Mouse (Mus musculus): ENCODE data around the gene Nhlrc1. TPM values are rescaled to one million over a fixed set of nuclear protein-coding genes. Genes with fewer than 3 reads are reported as not detected.

Gene Nhlrc1
- polyA plus RNA-seq, 1 experiment from 2014 or later = 15.3 TPM

- H3K9ac ChIP-seq = no peak overlapping the region
- H3K9me3 ChIP-seq (ENCODE audit: control insufficient read depth, low read length) = no peaks in the 10 kb centered on the region
- ATAC-seq (ENCODE audit: low FRiP score) (no peak), DNase-seq (ENCODE audit: low spot score) (no peak)
- H3K27me3 ChIP-seq (ENCODE audit: control insufficient read depth, insufficient read depth, low read length) = no peaks in the 10 kb centered on the region
- H3K27ac ChIP-seq = no peak overlapping the region
- H3K36me3 ChIP-seq (replicated peaks; ENCODE audit: control insufficient read depth, insufficient read depth) = no peaks in the 10 kb centered on the region
- no peaks in the 10 kb centered on the region for H3K4me1 ChIP-seq (replicated peaks; ENCODE audit: control insufficient read depth, insufficient read depth, low read length)
- WGBS = 53% methylated on average over 4 of the region's 4 CpGs
- no peak overlapping the region for H3K4me3 ChIP-seq (replicated peaks; ENCODE audit: low read length)
- no peak overlapping the region for H3K4me2 ChIP-seq (replicated peaks)
These were observed 24.2 kb downstream of the Nhlrc1 start for GRCm38 (mm10) chr13:46990376-46991011.

- H3K4me3 ChIP-seq (replicated peaks; ENCODE audit: low read length) = no peak overlapping the region
- WGBS = 80% methylated on average over 8 of the region's 8 CpGs
- H3K36me3 ChIP-seq (replicated peaks; ENCODE audit: control insufficient read depth, insufficient read depth) = no peaks in the 10 kb centered on the region
- H3K9me3 ChIP-seq (ENCODE audit: control insufficient read depth, low read length) = no peaks in the 10 kb centered on the region
- ATAC-seq (ENCODE audit: low FRiP score) (no peak), DNase-seq (ENCODE audit: low spot score) (no peak)
- H3K27ac ChIP-seq = no peak overlapping the region
- H3K4me2 ChIP-seq (replicated peaks) = no peak overlapping the region
- H3K4me1 ChIP-seq (replicated peaks; ENCODE audit: control insufficient read depth, insufficient read depth, low read length) = no peaks in the 10 kb centered on the region
- H3K9ac ChIP-seq = no peak overlapping the region
- no peaks in the 10 kb centered on the region for H3K27me3 ChIP-seq (ENCODE audit: control insufficient read depth, insufficient read depth, low read length)
These were observed 26.7 kb downstream of the Nhlrc1 start for GRCm38 (mm10) chr13:46987941-46988340.

GRCm38 (mm10) chr13:46986208-46986607 is 28.4 kb downstream of the Nhlrc1 start:
- Histone ChIP-seq H3K9me3 (ENCODE audit: control insufficient read depth, low read length) (no peaks in the 10 kb centered on the region), H3K4me2 (replicated peaks) (no peak overlapping the region), H3K9ac (no peak overlapping the region), H3K27ac (no peak overlapping the region), H3K4me3 (replicated peaks; ENCODE audit: low read length) (no peak overlapping the region), H3K36me3 (replicated peaks; ENCODE audit: control insufficient read depth, insufficient read depth) (no peaks in the 10 kb centered on the region), H3K4me1 (replicated peaks; ENCODE audit: control insufficient read depth, insufficient read depth, low read length) (no peaks in the 10 kb centered on the region), H3K27me3 (ENCODE audit: control insufficient read depth, insufficient read depth, low read length) (no peaks in the 10 kb centered on the region)
- WGBS = 60% methylated on average over 6 of the region's 6 CpGs
- DNase-seq (ENCODE audit: low spot score) (no peak), ATAC-seq (ENCODE audit: low FRiP score) (no peak)

- Histone ChIP-seq H3K4me3 (replicated peaks; ENCODE audit: low read length) (no peak overlapping the region), H3K4me1 (replicated peaks; ENCODE audit: control insufficient read depth, insufficient read depth, low read length) (no peaks in the 10 kb centered on the region), H3K4me2 (replicated peaks) (no peak overlapping the region), H3K9ac (no peak overlapping the region), H3K27me3 (ENCODE audit: control insufficient read depth, insufficient read depth, low read length) (no peaks in the 10 kb centered on the region), H3K27ac (no peak overlapping the region), H3K9me3 (ENCODE audit: control insufficient read depth, low read length) (no peaks in the 10 kb centered on the region), H3K36me3 (replicated peaks; ENCODE audit: control insufficient read depth, insufficient read depth) (no peaks in the 10 kb centered on the region)
- WGBS = 86% methylated on average over 2 of the region's 2 CpGs
- ATAC-seq (ENCODE audit: low FRiP score) (no peak), DNase-seq (ENCODE audit: low spot score) (no peak)
These were observed 30.8 kb downstream of the Nhlrc1 start for GRCm38 (mm10) chr13:46983878-46984277.

- no peak overlapping the region for H3K27ac ChIP-seq
- WGBS = 83% methylated on average over 13 of the region's 13 CpGs
- H3K36me3 ChIP-seq (replicated peaks; ENCODE audit: control insufficient read depth, insufficient read depth) = no peaks in the 10 kb centered on the region
- no peak overlapping the region for H3K4me3 ChIP-seq (replicated peaks; ENCODE audit: low read length)
- H3K9ac ChIP-seq = no peak overlapping the region
- H3K4me1 ChIP-seq (replicated peaks; ENCODE audit: control insufficient read depth, insufficient read depth, low read length) = peaks cover 8% of the 10 kb centered on the region; the same call in 1 of the 2 replicates
- no peak overlapping the region for H3K4me2 ChIP-seq (replicated peaks)
- no peaks in the 10 kb centered on the region for H3K9me3 ChIP-seq (ENCODE audit: control insufficient read depth, low read length)
- DNase-seq (ENCODE audit: low spot score) (no peak), ATAC-seq (ENCODE audit: low FRiP score) (no peak)
- no peaks in the 10 kb centered on the region for H3K27me3 ChIP-seq (ENCODE audit: control insufficient read depth, insufficient read depth, low read length)
These were observed 34.7 kb downstream of the Nhlrc1 start for GRCm38 (mm10) chr13:46979836-46980490.

- ATAC-seq (ENCODE audit: low FRiP score) (no peak), DNase-seq (ENCODE audit: low spot score) (no peak)
- no peaks in the 10 kb centered on the region for H3K36me3 ChIP-seq (replicated peaks; ENCODE audit: control insufficient read depth, insufficient read depth)
- H3K9ac ChIP-seq = no peak overlapping the region
- H3K4me2 ChIP-seq (replicated peaks) = no peak overlapping the region
- no peaks in the 10 kb centered on the region for H3K27me3 ChIP-seq (ENCODE audit: control insufficient read depth, insufficient read depth, low read length)
- no peak overlapping the region for H3K4me3 ChIP-seq (replicated peaks; ENCODE audit: low read length)
- peaks cover 8% of the 10 kb centered on the region; the same call in 1 of the 2 replicates for H3K4me1 ChIP-seq (replicated peaks; ENCODE audit: control insufficient read depth, insufficient read depth, low read length)
- no peaks in the 10 kb centered on the region for H3K9me3 ChIP-seq (ENCODE audit: control insufficient read depth, low read length)
- 87% methylated on average over 7 of the region's 7 CpGs for WGBS
- H3K27ac ChIP-seq = no peak overlapping the region
These were observed 38.1 kb downstream of the Nhlrc1 start for GRCm38 (mm10) chr13:46976532-46976931.

- Histone ChIP-seq H3K36me3 (replicated peaks; ENCODE audit: control insufficient read depth, insufficient read depth) (no peaks in the 10 kb centered on the region), H3K9ac (no peak overlapping the region; the same call in 1 of the 2 replicates), H3K4me2 (replicated peaks) (peak overlapping the region; percentile 72), H3K4me3 (replicated peaks; ENCODE audit: low read length) (no peak overlapping the region), H3K4me1 (replicated peaks; ENCODE audit: control insufficient read depth, insufficient read depth, low read length) (peaks cover 8% of the 10 kb centered on the region; the same call in 1 of the 2 replicates), H3K27me3 (ENCODE audit: control insufficient read depth, insufficient read depth, low read length) (no peaks in the 10 kb centered on the region), H3K9me3 (ENCODE audit: control insufficient read depth, low read length) (no peaks in the 10 kb centered on the region), H3K27ac (peak overlapping the region; percentile 78)
- ATAC-seq (ENCODE audit: low FRiP score) = no peak
- DNase-seq (ENCODE audit: low spot score) = no peak
- WGBS = 19% methylated on average over 4 of the region's 4 CpGs
These were observed 38.7 kb downstream of the Nhlrc1 start for GRCm38 (mm10) chr13:46975930-46976329.

GRCm38 (mm10) chr13:46975031-46975551 is 39.6 kb downstream of the Nhlrc1 start:
- Histone ChIP-seq H3K4me1 (replicated peaks; ENCODE audit: control insufficient read depth, insufficient read depth, low read length) (peaks cover 8% of the 10 kb centered on the region; the same call in 1 of the 2 replicates), H3K9ac (peak overlapping the region; percentile 55), H3K9me3 (ENCODE audit: control insufficient read depth, low read length) (no peaks in the 10 kb centered on the region), H3K27ac (peak overlapping the region; percentile 78), H3K27me3 (ENCODE audit: control insufficient read depth, insufficient read depth, low read length) (no peaks in the 10 kb centered on the region), H3K4me2 (replicated peaks) (peak overlapping the region; percentile 72), H3K4me3 (replicated peaks; ENCODE audit: low read length) (peak overlapping the region; percentile 38), H3K36me3 (replicated peaks; ENCODE audit: control insufficient read depth, insufficient read depth) (no peaks in the 10 kb centered on the region)
- 10% methylated on average over 14 of the region's 14 CpGs for whole genome bisulfite sequencing
- DNase-seq (ENCODE audit: low spot score) (peak; percentile 73), ATAC-seq (ENCODE audit: low FRiP score) (peak; percentile 95)

- no peak for DNase-seq (ENCODE audit: low spot score)
- Histone ChIP-seq H3K4me2 (replicated peaks) (no peak overlapping the region), H3K27ac (no peak overlapping the region), H3K9me3 (ENCODE audit: control insufficient read depth, low read length) (no peaks in the 10 kb centered on the region), H3K27me3 (ENCODE audit: control insufficient read depth, insufficient read depth, low read length) (no peaks in the 10 kb centered on the region), H3K36me3 (replicated peaks; ENCODE audit: control insufficient read depth, insufficient read depth) (no peaks in the 10 kb centered on the region), H3K4me3 (replicated peaks; ENCODE audit: low read length) (no peak overlapping the region), H3K9ac (no peak overlapping the region), H3K4me1 (replicated peaks; ENCODE audit: control insufficient read depth, insufficient read depth, low read length) (peaks cover under 1% of the 10 kb centered on the region; the same call in 1 of the 2 replicates)
- WGBS = 84% methylated on average over 10 of the region's 10 CpGs
- ATAC-seq (ENCODE audit: low FRiP score) = no peak
These were observed 44.2 kb downstream of the Nhlrc1 start for GRCm38 (mm10) chr13:46970286-46970945.
